Mouse (Mus musculus) layer of hippocampus, adult 6 months (tissue): Measurements from ENCODE around the gene Gm28553. TPM values are rescaled to one million over a fixed set of nuclear protein-coding genes. Genes with fewer than 3 reads are reported as not detected.

Source experiments
- long read RNA-seq, 2 experiments: library from polyadenylated mRNA; unstranded; transcript quantifications; one replicate each; pipeline ENCODE4 v2.0.0; 2019 to 2020
- polyA plus RNA-seq: library from polyadenylated mRNA; unstranded; fragments of <200 nt; fragmentation: Nextera tagmentation; gene quantifications from 2 replicates; pipeline ENCODE4 v1.2.3, GENCODE M21; 2021

Gm28553 gene
- not detected in 2 replicates for polyA plus RNA-seq
- long read RNA-seq, experiment 1 = 0 reads
- long read RNA-seq, experiment 2 = 0 reads

DNA sequence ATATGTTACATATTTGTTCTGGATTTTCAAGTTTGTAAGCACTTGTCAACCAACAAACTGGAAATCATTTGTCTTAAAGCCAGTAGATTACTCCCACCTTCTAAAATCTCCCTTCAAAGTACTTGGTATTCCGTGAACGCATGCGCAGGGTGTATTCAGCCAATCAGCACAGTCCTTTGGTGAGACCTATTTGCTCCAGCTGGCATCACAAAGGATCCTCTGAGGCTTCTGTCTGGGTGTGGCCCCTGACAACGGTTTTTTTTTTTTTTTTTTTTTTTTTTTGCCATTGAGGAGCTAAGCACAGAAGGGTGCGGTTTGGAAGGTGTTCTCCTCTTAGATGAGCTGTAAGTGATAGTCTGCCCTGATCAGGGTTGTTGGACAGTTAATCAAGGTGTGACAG lies at the start of gene Gm28553:
Gene Gm28553 (plus strand): TSS at position 301 of the 400 bp plus-strand sequence.

